Mouse (Mus musculus): ENCODE data around the gene Myo10. TPM values are rescaled to one million over a fixed set of nuclear protein-coding genes. Genes with fewer than 3 reads are reported as not detected.

The Myo10 gene
- total RNA-seq, 2 experiments from 2014 or later, result 39.3 to 39.6 TPM

GRCm38 (mm10) chr15:25778937-25779336 is 156.6 kb downstream of the Myo10 start:
- DNase-seq (ENCODE audit: low spot score in 2 of 2), result no peak
- intact Hi-C loops (cut with DNase I), result no loop called here

- intact Hi-C loops (cut with DNase I), result no loop called here
- DNase-seq (ENCODE audit: low spot score in 2 of 2), result no peak
Measured at GRCm38 (mm10) chr15:25779522-25780191, 157.3 kb downstream of the Myo10 start.

DNA sequence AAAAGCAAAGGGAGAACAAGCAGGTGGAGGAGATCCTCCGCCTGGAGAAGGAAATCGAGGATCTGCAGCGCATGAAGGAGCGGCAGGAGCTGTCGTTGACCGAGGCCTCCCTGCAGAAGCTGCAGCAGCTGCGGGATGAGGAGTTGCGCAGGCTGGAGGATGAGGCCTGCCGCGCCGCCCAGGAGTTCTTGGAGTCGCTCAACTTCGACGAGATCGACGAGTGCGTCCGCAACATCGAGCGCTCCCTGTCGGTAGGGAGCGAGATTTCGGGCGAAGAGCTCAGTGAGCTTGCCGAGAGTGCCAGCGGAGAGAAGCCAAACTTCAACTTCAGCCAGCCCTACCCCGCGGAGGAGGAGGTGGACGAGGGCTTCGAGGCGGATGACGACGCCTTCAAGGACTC is 158.7 kb downstream of the Myo10 start:
- DNase-seq (ENCODE audit: low spot score in 2 of 2), result no peak
- intact Hi-C loops (cut with DNase I), result no loop called here

DNA sequence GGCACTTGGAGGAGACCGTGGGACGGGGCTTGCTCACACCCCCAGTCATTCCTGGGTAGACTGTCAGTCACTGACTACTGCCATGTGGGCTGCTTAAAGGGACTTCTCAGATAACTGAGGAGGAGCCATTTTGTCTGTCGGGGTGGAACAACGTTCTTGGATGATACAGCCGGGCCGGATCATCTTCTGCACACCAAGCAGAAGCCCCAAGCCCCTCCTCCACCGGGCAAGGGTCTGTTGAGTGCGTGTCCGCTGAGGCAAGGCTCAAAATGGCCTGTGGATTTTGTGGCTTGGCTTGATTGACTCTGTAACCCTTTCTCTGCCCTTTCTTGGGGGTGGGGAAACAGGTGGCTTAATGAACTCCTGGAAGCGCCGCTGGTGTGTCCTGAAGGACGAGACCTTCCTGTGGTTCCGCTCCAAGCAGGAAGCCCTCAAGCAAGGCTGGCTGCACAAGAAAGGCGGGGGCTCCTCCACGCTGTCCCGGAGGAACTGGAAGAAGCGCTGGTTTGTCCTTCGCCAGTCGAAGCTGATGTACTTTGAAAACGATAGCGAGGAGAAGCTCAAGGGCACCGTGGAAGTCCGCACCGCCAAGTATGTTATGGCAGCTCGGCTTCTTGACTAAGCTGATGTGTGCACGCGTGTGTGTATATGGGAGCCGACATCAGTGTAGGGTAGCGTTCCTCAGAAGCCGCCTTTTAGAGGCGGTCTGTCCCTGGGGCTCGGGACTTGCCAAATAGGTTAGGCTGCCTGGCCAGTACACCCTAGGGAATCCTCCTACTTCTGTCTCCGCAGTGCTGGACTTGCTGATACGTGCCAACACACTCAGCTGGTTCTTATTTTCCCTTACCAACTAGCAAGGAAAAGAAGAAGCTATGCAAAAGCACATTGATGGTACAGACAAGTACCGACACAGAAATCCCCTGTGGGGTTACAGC is 163.4 kb downstream of the Myo10 start:
- intact Hi-C loops (cut with DNase I), result no loop called here
- DNase-seq (ENCODE audit: low spot score in 2 of 2), result no peak

- no peak for DNase-seq (ENCODE audit: low spot score in 2 of 2)
Measured at GRCm38 (mm10) chr15:25787406-25787805, 165.1 kb downstream of the Myo10 start.

DNA sequence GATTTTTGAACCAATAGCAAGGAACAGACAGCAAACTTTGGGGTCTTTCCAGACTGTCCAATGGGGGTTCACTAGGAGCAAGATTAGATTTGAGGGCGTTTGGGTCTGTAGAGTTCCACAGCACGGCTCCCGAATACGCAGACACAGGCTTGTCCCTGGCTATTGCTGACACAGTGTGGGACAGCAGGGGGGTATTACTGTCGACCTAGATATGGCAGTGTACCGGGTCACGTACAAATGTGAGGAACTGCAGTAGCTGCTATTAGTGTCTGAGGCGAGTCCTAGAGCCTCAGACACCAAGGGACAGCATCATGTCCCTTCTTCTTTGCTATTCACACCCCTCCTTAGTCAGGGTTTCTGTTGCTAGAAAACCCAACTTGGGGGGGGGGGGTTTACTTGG is 165.6 kb downstream of the Myo10 start:
- no peak for DNase-seq (ENCODE audit: low spot score in 2 of 2)
- intact Hi-C loops (cut with DNase I), result no loop called here

More at GRCm38 (mm10) chr15:25787406-25787805, 165.1 kb downstream of the Myo10 start:
- intact Hi-C loops (cut with DNase I), result no loop called here

- intact Hi-C loops (cut with DNase I), result no loop called here
- DNase-seq (ENCODE audit: low spot score in 2 of 2), result no peak
Measured at GRCm38 (mm10) chr15:25788565-25788964, 166.2 kb downstream of the Myo10 start.

GRCm38 (mm10) chr15:25789241-25789640 is 166.9 kb downstream of the Myo10 start:
- DNase-seq (ENCODE audit: low spot score in 2 of 2), result no peak
- intact Hi-C loops (cut with DNase I), result no loop called here

DNA sequence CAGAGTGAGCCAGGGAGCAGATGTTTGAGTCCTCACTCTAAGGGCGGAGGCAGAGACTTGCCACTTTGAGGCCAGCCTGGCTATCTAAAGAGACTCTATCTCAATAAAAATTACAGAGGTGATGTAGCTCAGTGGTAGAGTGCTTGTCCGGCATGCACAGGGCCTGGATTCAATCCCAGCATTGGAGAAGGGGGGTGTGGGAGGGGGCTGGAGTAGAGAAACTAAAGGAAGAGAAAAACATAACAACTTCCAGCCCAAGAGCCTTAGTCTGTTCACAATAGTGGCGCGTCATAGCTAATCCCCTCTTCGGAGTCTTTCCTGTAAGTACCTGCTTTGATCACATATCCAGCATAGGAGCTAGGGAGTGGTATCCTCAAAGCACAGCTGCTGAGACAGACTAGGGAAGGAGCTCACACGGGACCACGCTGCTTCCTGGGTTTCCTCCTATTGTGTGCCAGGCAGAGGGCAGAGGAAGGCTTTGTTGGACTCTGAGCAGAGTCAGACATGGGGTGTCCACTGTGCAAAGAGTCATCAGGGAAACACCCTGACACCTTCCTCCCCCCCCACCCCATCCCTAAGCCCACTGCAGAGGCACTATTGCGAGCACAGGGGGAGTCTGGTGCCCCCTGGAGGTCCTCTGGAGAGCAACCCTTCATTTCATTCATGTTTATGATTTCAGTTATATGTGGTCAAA is 169.5 kb downstream of the Myo10 start:
- intact Hi-C loops (cut with DNase I), result loop anchor here (2.0 to 10.0 kb wide), 2 partner anchors 61 to 1207 kb away; no protein-coding TSS in a partner anchor
- DNase-seq (ENCODE audit: low spot score in 2 of 2), result no peak

GRCm38 (mm10) chr15:25794123-25794522 is 171.8 kb downstream of the Myo10 start:
- intact Hi-C loops (cut with DNase I), result loop anchor here (10.0 kb wide), 1 partner anchor 1209 kb away; no protein-coding TSS in a partner anchor
- peak in 1 of 2 experiments; percentile 66 for DNase-seq (ENCODE audit: low spot score in 2 of 2)

DNA sequence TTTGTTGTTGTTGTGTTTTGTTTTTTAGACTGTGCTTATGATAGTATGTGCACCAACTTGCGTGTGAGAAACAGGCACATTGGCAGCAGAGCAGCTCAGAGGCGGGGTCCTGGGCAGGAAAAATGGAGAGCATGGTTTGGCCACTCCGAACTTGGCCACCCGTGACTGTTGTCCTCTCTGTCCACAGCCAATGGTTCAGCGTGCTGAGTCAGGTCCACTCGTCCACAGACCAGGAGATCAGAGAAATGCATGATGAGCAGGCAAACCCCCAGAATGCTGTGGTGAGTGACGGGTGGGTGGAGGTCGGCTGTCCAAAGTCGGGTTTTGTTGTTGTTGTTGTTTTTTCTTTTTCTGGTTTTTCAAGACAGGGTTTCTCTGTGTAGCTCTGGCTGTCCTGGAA is 173.2 kb downstream of the Myo10 start:
- DNase-seq (ENCODE audit: low spot score in 2 of 2), result no peak
- intact Hi-C loops (cut with DNase I), result loop anchor here (10.0 kb wide), 1 partner anchor 1211 kb away; no protein-coding TSS in a partner anchor

GRCm38 (mm10) chr15:25796353-25796752 is 174.0 kb downstream of the Myo10 start:
- no peak for DNase-seq (ENCODE audit: low spot score in 2 of 2)
- intact Hi-C loops (cut with DNase I), result loop anchor here (10.0 kb wide), 1 partner anchor 1212 kb away; no protein-coding TSS in a partner anchor

- DNase-seq (ENCODE audit: low spot score in 2 of 2), result no peak
- intact Hi-C loops (cut with DNase I), result loop anchor here (10.0 kb wide), 1 partner anchor 1212 kb away; no protein-coding TSS in a partner anchor
Measured at GRCm38 (mm10) chr15:25797179-25797578, 174.9 kb downstream of the Myo10 start.

DNA sequence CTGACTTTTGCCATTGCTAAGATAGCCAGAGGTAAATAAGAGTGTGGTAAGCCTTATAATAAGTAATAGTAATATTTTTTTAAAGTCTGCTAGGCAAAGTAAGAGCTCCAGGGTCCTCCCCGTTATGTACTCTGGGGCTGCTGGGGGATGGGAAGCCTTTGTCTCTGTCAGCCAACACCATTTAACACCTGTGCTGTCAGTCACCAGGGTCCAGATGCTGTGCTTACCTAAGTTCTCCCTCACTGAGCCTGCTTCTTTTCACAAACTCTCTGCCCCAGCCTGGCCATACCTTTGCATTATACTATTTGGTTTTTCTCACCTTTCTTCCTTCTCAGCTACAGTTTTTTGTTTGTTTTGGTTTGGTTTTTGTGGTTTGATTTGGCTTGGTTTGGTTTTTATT is 175.6 kb downstream of the Myo10 start:
- intact Hi-C loops (cut with DNase I), result loop anchor here (10.0 kb wide), 1 partner anchor 1213 kb away; no protein-coding TSS in a partner anchor
- no peak for DNase-seq (ENCODE audit: low spot score in 2 of 2)

DNA sequence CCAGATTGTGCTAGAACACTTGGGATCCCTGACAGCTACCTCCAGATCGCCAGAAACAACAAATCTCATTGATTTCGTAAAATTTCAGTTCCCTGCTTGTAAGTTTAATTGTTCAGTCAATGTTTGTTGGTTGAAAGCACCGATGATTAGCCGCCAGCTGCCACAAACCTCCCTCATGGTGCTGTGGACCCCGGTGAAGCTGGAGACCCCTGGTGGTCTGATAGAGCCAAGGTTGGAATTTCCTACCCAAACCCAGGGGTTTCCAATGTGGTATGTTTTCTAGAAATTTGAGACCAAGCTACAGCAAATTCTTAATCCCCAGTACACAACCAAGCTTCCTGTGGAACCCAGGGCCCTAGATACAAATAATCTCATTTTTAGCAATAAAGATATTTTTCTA is 179.4 kb downstream of the Myo10 start:
- intact Hi-C loops (cut with DNase I), result no loop called here
- DNase-seq (ENCODE audit: low spot score in 2 of 2), result no peak

- intact Hi-C loops (cut with DNase I), result no loop called here
- peak in 1 of 2 experiments; percentile 43 for DNase-seq (ENCODE audit: low spot score in 2 of 2)
Measured at GRCm38 (mm10) chr15:25802194-25802593, 179.9 kb downstream of the Myo10 start.

DNA sequence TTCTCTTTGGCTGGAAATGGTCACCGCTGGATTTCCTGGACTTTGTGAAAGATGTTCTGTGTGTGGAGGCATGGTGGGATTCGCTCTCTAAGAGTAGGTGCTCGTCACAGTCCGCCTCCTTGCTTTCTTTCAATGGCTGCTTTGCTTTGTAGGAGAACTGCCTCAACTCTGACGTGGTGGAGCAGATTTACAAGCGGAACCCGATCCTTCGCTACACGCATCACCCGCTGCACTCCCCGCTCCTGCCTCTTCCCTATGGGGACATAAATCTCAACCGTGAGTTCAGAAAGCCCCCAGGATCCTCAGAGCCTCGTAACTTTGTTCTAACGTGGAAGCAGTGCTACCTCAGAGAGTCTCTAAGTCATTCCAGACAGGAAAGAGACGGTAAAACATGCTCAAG is 180.8 kb downstream of the Myo10 start:
- no peak for DNase-seq (ENCODE audit: low spot score in 2 of 2)
- intact Hi-C loops (cut with DNase I), result no loop called here

GRCm38 (mm10) chr15:25805336-25806110 is 183.2 kb downstream of the Myo10 start:
- intact Hi-C loops (cut with DNase I), result loop anchor here (1.0 to 2.0 kb wide), 2 partner anchors 95 to 151 kb away; no protein-coding TSS in a partner anchor
- DNase-seq (ENCODE audit: low spot score in 2 of 2), result peak; percentile 76 to 80

DNA sequence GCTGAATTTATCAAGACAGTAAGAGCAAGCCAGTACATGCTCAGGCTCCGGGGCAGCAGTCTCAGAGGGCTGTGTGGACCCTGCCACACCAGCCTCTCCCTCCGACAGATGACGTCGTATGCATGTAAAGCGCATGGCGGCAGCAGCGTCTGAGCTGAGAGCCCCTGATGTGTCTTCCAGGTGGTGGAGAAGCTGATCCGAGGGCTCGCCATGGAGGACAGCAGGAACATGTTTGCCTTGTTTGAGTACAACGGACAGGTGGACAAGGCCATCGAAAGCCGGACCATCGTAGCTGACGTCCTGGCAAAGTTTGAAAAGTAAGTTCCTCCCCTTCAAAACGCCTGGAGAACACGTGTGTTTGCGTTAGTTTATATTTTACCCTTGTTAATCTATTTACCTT is 184.0 kb downstream of the Myo10 start:
- intact Hi-C loops (cut with DNase I), result loop anchor here (2.0 kb wide), 1 partner anchor 150 kb away; no protein-coding TSS in a partner anchor
- no peak for DNase-seq (ENCODE audit: low spot score in 2 of 2)

Data from left cerebral cortex, postnatal 25 days (tissue).